Mouse (Mus musculus): ENCODE data around the gene Map3k4. TPM values are rescaled to one million over a fixed set of nuclear protein-coding genes. Genes with fewer than 3 reads are reported as not detected.

Gene Map3k4
- polyA plus RNA-seq, 1 experiment from 2014 or later = 28.1 TPM

- Histone ChIP-seq H3K4me2 (ENCODE audit: low read depth, low read length) (no peak overlapping the region), H3K4me1 (ENCODE audit: control insufficient read depth, insufficient read depth, low read length) (peaks cover 2% of the 10 kb centered on the region; the same call in 1 of the 2 replicates), H3K36me3 (ENCODE audit: control insufficient read depth, insufficient read depth) (peaks cover 30% of the 10 kb centered on the region), H3K9ac (ENCODE audit: low read length) (no peak overlapping the region), H3K9me3 (replicated peaks; ENCODE audit: control insufficient read depth, low read length) (no peaks in the 10 kb centered on the region), H3K27ac (ENCODE audit: low read length) (no peak overlapping the region), H3K4me3 (ENCODE audit: low read length) (no peak overlapping the region), H3K27me3 (ENCODE audit: control insufficient read depth, insufficient read depth, low read length) (no peaks in the 10 kb centered on the region)
- WGBS = 87% methylated on average over 8 of the region's 8 CpGs
- no peak for ATAC-seq (replicated peaks; ENCODE audit: extremely low read depth, insufficient read depth, low FRiP score)
These were observed 58.6 kb downstream of the Map3k4 start for GRCm38 (mm10) chr17:12259957-12260356.

GRCm38 (mm10) chr17:12258517-12258916 is 60.1 kb downstream of the Map3k4 start:
- peaks cover 44% of the 10 kb centered on the region for H3K36me3 ChIP-seq (ENCODE audit: control insufficient read depth, insufficient read depth)
- no peak for ATAC-seq (replicated peaks; ENCODE audit: extremely low read depth, insufficient read depth, low FRiP score)
- WGBS = 66% methylated on average over 6 of the region's 6 CpGs
- H3K4me1 ChIP-seq (ENCODE audit: control insufficient read depth, insufficient read depth, low read length) = peaks cover 2% of the 10 kb centered on the region; the same call in 1 of the 2 replicates
- no peaks in the 10 kb centered on the region for H3K9me3 ChIP-seq (replicated peaks; ENCODE audit: control insufficient read depth, low read length)
- H3K4me3 ChIP-seq (ENCODE audit: low read length) = no peak overlapping the region
- H3K4me2 ChIP-seq (ENCODE audit: low read depth, low read length) = no peak overlapping the region
- no peak overlapping the region for H3K27ac ChIP-seq (ENCODE audit: low read length)
- H3K27me3 ChIP-seq (ENCODE audit: control insufficient read depth, insufficient read depth, low read length) = no peaks in the 10 kb centered on the region
- no peak overlapping the region for H3K9ac ChIP-seq (ENCODE audit: low read length)

- Histone ChIP-seq H3K27ac (ENCODE audit: low read length) (no peak overlapping the region), H3K4me1 (ENCODE audit: control insufficient read depth, insufficient read depth, low read length) (peaks cover 2% of the 10 kb centered on the region; the same call in 1 of the 2 replicates), H3K4me2 (ENCODE audit: low read depth, low read length) (no peak overlapping the region), H3K4me3 (ENCODE audit: low read length) (no peak overlapping the region), H3K27me3 (ENCODE audit: control insufficient read depth, insufficient read depth, low read length) (no peaks in the 10 kb centered on the region), H3K36me3 (ENCODE audit: control insufficient read depth, insufficient read depth) (peaks cover 64% of the 10 kb centered on the region), H3K9ac (ENCODE audit: low read length) (no peak overlapping the region), H3K9me3 (replicated peaks; ENCODE audit: control insufficient read depth, low read length) (peaks cover 9% of the 10 kb centered on the region)
- no peak for ATAC-seq (replicated peaks; ENCODE audit: extremely low read depth, insufficient read depth, low FRiP score)
- 89% methylated on average over 11 of the region's 11 CpGs for WGBS
These were observed 62.5 kb downstream of the Map3k4 start for GRCm38 (mm10) chr17:12256142-12256541.

GRCm38 (mm10) chr17:12250581-12250980 is 68.0 kb downstream of the Map3k4 start:
- peaks cover 9% of the 10 kb centered on the region for H3K9me3 ChIP-seq (replicated peaks; ENCODE audit: control insufficient read depth, low read length)
- no peaks in the 10 kb centered on the region for H3K4me1 ChIP-seq (ENCODE audit: control insufficient read depth, insufficient read depth, low read length)
- WGBS = 87% methylated on average over 9 of the region's 9 CpGs

GRCm38 (mm10) chr17:12249783-12250504 is 68.7 kb downstream of the Map3k4 start:
- H3K36me3 ChIP-seq (ENCODE audit: control insufficient read depth, insufficient read depth) = peaks cover 61% of the 10 kb centered on the region
- no peak overlapping the region for H3K4me3 ChIP-seq (ENCODE audit: low read length)
- no peaks in the 10 kb centered on the region for H3K4me1 ChIP-seq (ENCODE audit: control insufficient read depth, insufficient read depth, low read length)
- no peak overlapping the region for H3K27ac ChIP-seq (ENCODE audit: low read length)
- no peak for ATAC-seq (replicated peaks; ENCODE audit: extremely low read depth, insufficient read depth, low FRiP score)
- H3K4me2 ChIP-seq (ENCODE audit: low read depth, low read length) = no peak overlapping the region
- H3K27me3 ChIP-seq (ENCODE audit: control insufficient read depth, insufficient read depth, low read length) = no peaks in the 10 kb centered on the region
- peaks cover 9% of the 10 kb centered on the region for H3K9me3 ChIP-seq (replicated peaks; ENCODE audit: control insufficient read depth, low read length)
- no peak overlapping the region for H3K9ac ChIP-seq (ENCODE audit: low read length)
- WGBS = 95% methylated on average over 19 of the region's 19 CpGs

More at GRCm38 (mm10) chr17:12250581-12250980, 68.0 kb downstream of the Map3k4 start:
- H3K27ac ChIP-seq (ENCODE audit: low read length) = no peak overlapping the region
- no peaks in the 10 kb centered on the region for H3K27me3 ChIP-seq (ENCODE audit: control insufficient read depth, insufficient read depth, low read length)
- ATAC-seq (replicated peaks; ENCODE audit: extremely low read depth, insufficient read depth, low FRiP score) = no peak
- no peak overlapping the region for H3K9ac ChIP-seq (ENCODE audit: low read length)
- peaks cover 66% of the 10 kb centered on the region for H3K36me3 ChIP-seq (ENCODE audit: control insufficient read depth, insufficient read depth)
- H3K4me3 ChIP-seq (ENCODE audit: low read length) = no peak overlapping the region
- H3K4me2 ChIP-seq (ENCODE audit: low read depth, low read length) = no peak overlapping the region

GRCm38 (mm10) chr17:12240701-12241100 is 77.9 kb downstream of the Map3k4 start:
- H3K9me3 ChIP-seq (replicated peaks; ENCODE audit: control insufficient read depth, low read length) = no peaks in the 10 kb centered on the region
- WGBS = 89% methylated on average over 3 of the region's 3 CpGs
- H3K4me3 ChIP-seq (ENCODE audit: low read length) = no peak overlapping the region
- no peak overlapping the region for H3K4me2 ChIP-seq (ENCODE audit: low read depth, low read length)
- H3K27me3 ChIP-seq (ENCODE audit: control insufficient read depth, insufficient read depth, low read length) = no peaks in the 10 kb centered on the region
- no peaks in the 10 kb centered on the region for H3K4me1 ChIP-seq (ENCODE audit: control insufficient read depth, insufficient read depth, low read length)
- ATAC-seq (replicated peaks; ENCODE audit: extremely low read depth, insufficient read depth, low FRiP score) = no peak
- no peak overlapping the region for H3K27ac ChIP-seq (ENCODE audit: low read length)
- peaks cover 19% of the 10 kb centered on the region for H3K36me3 ChIP-seq (ENCODE audit: control insufficient read depth, insufficient read depth)
- no peak overlapping the region for H3K9ac ChIP-seq (ENCODE audit: low read length)

- peaks cover 63% of the 10 kb centered on the region for H3K36me3 ChIP-seq (ENCODE audit: control insufficient read depth, insufficient read depth)
- no peak overlapping the region for H3K4me3 ChIP-seq (ENCODE audit: low read length)
- 91% methylated on average over 6 of the region's 6 CpGs for WGBS
These were observed 85.9 kb downstream of the Map3k4 start for GRCm38 (mm10) chr17:12232724-12233123.

GRCm38 (mm10) chr17:12231087-12231486 is 87.5 kb downstream of the Map3k4 start:
- peaks cover 60% of the 10 kb centered on the region for H3K36me3 ChIP-seq (ENCODE audit: control insufficient read depth, insufficient read depth)
- H3K4me1 ChIP-seq (ENCODE audit: control insufficient read depth, insufficient read depth, low read length) = no peaks in the 10 kb centered on the region
- H3K9ac ChIP-seq (ENCODE audit: low read length) = no peak overlapping the region
- no peaks in the 10 kb centered on the region for H3K27me3 ChIP-seq (ENCODE audit: control insufficient read depth, insufficient read depth, low read length)
- no peak for ATAC-seq (replicated peaks; ENCODE audit: extremely low read depth, insufficient read depth, low FRiP score)
- no peak overlapping the region for H3K4me3 ChIP-seq (ENCODE audit: low read length)
- no peak overlapping the region for H3K27ac ChIP-seq (ENCODE audit: low read length)
- H3K9me3 ChIP-seq (replicated peaks; ENCODE audit: control insufficient read depth, low read length) = no peaks in the 10 kb centered on the region
- 85% methylated on average over 7 of the region's 7 CpGs for WGBS
- no peak overlapping the region for H3K4me2 ChIP-seq (ENCODE audit: low read depth, low read length)

More at GRCm38 (mm10) chr17:12232724-12233123, 85.9 kb downstream of the Map3k4 start:
- H3K4me1 ChIP-seq (ENCODE audit: control insufficient read depth, insufficient read depth, low read length) = no peaks in the 10 kb centered on the region
- no peak overlapping the region for H3K4me2 ChIP-seq (ENCODE audit: low read depth, low read length)
- H3K9me3 ChIP-seq (replicated peaks; ENCODE audit: control insufficient read depth, low read length) = no peaks in the 10 kb centered on the region
- no peaks in the 10 kb centered on the region for H3K27me3 ChIP-seq (ENCODE audit: control insufficient read depth, insufficient read depth, low read length)
- H3K27ac ChIP-seq (ENCODE audit: low read length) = no peak overlapping the region
- no peak for ATAC-seq (replicated peaks; ENCODE audit: extremely low read depth, insufficient read depth, low FRiP score)
- H3K9ac ChIP-seq (ENCODE audit: low read length) = no peak overlapping the region

- Histone ChIP-seq H3K27me3 (ENCODE audit: control insufficient read depth, insufficient read depth, low read length) (no peaks in the 10 kb centered on the region), H3K4me3 (ENCODE audit: low read length) (no peak overlapping the region), H3K9me3 (replicated peaks; ENCODE audit: control insufficient read depth, low read length) (no peaks in the 10 kb centered on the region), H3K36me3 (ENCODE audit: control insufficient read depth, insufficient read depth) (peaks cover 51% of the 10 kb centered on the region), H3K9ac (ENCODE audit: low read length) (no peak overlapping the region), H3K4me1 (ENCODE audit: control insufficient read depth, insufficient read depth, low read length) (no peaks in the 10 kb centered on the region), H3K4me2 (ENCODE audit: low read depth, low read length) (no peak overlapping the region), H3K27ac (ENCODE audit: low read length) (no peak overlapping the region)
- ATAC-seq (replicated peaks; ENCODE audit: extremely low read depth, insufficient read depth, low FRiP score) = no peak
- 83% methylated on average over 6 of the region's 6 CpGs for WGBS
These were observed 88.4 kb downstream of the Map3k4 start for GRCm38 (mm10) chr17:12230167-12230566.
